Mouse (Mus musculus) MEL (cell line): ENCODE measurements around the gene Sik1. TPM values are rescaled to one million over a fixed set of nuclear protein-coding genes. Genes with fewer than 3 reads are reported as not detected.

Experiments
- DNase-seq: peaks from one replicate; pipeline ENCODE4 v3.0.0; 2011; ENCODE audit warnings: low read depth, low spot score
- H3K27ac ChIP-seq: 2 replicates; pipeline ENCODE4 v1.5.1; 2012; ENCODE audit warnings: low read depth, mild to moderate bottlenecking, control low read depth, low read length, moderate library complexity; ENCODE audit not compliant: control insufficient read depth
- H3K27me3 ChIP-seq, 2 experiments: fragments of 150-350 bp in 1 of 2; sonication (generic) in 1 of 2; 2 replicates each; pipeline ENCODE4 v1.6.1; 2012; ENCODE audit warnings: low read length in 2 of 2, mild to moderate bottlenecking in 2 of 2, improper control_type of control experiment in 1 of 2, moderate library complexity in 1 of 2; ENCODE audit not compliant: insufficient read depth in 2 of 2, control insufficient read depth in 1 of 2
- H3K36me3 ChIP-seq, 2 experiments: 2 replicates each; pipeline ENCODE4 v1.6.1; 2012 to 2014; ENCODE audit warnings: low read length in 2 of 2, improper control_type of control experiment in 1 of 2, inconsistent platforms in 1 of 2, mild to moderate bottlenecking in 1 of 2; ENCODE audit not compliant: insufficient read depth in 2 of 2, control insufficient read depth in 1 of 2
- H3K4me1 ChIP-seq, 2 experiments: fragments of 150-350 bp in 1 of 2; sonication (generic) in 1 of 2; 2 replicates each; pipeline ENCODE4 v1.6.1; 2012; ENCODE audit warnings: low read length in 2 of 2, improper control_type of control experiment in 1 of 2, mild to moderate bottlenecking in 1 of 2; ENCODE audit not compliant: insufficient read depth in 2 of 2, control insufficient read depth in 1 of 2
- H3K4me3 ChIP-seq, 2 experiments: fragments of 150-350 bp in 1 of 2; sonication (generic) in 1 of 2; 2 replicates each; pipeline ENCODE4 v1.5.1; 2012; ENCODE audit warnings: low read depth in 2 of 2, low read length in 2 of 2, mild to moderate bottlenecking in 2 of 2, moderate library complexity in 2 of 2, control low read depth in 1 of 2, improper control_type of control experiment in 1 of 2; ENCODE audit not compliant: control insufficient read depth in 1 of 2, insufficient read depth in 1 of 2
- H3K79me2 ChIP-seq: 2 replicates; pipeline ENCODE4 v1.6.1; 2012; ENCODE audit warnings: mild to moderate bottlenecking, low read length, moderate library complexity; ENCODE audit not compliant: control insufficient read depth, poor library complexity, insufficient read depth
- H3K9ac ChIP-seq: 2 replicates; pipeline ENCODE4 v1.6.1; 2012; ENCODE audit warnings: low read depth, mild to moderate bottlenecking, control low read depth, low read length, moderate library complexity; ENCODE audit not compliant: control insufficient read depth, poor library complexity, severe bottlenecking
- H3K9me3 ChIP-seq: fragments of 150-350 bp; sonication (generic); replicated peaks from 2 replicates; pipeline ENCODE4 v1.6.1; 2012; ENCODE audit warnings: mild to moderate bottlenecking, low read length, improper control_type of control experiment, moderate library complexity; ENCODE audit not compliant: insufficient read depth
- CHD2 ChIP-seq: IDR thresholded peaks from 2 replicates; pipeline ENCODE4 v1.6.1; 2011; ENCODE audit warnings: low read length, improper control_type of control experiment
- CTCF ChIP-seq, 3 experiments: IDR thresholded peaks in 2 of 3; conservative IDR thresholded peaks in 1 of 3; 2 replicates each; pipeline ENCODE4 v1.5.1; 2011 to 2012; ENCODE audit warnings: low read length in 3 of 3, low read depth in 2 of 3, mild to moderate bottlenecking in 2 of 3, improper control_type of control experiment in 1 of 3, inconsistent platforms in 1 of 3, mixed read lengths in 1 of 3, moderate library complexity in 1 of 3; ENCODE audit not compliant: control insufficient read depth in 1 of 3, insufficient read depth in 1 of 3, poor library complexity in 1 of 3, severe bottlenecking in 1 of 3
- ELF1 ChIP-seq: IDR thresholded peaks from 2 replicates; pipeline ENCODE4 v1.6.1; 2014; ENCODE audit warnings: low read depth, mild to moderate bottlenecking, inconsistent platforms, low read length, improper control_type of control experiment, moderate library complexity
- ETS1 ChIP-seq: IDR thresholded peaks from 2 replicates; pipeline ENCODE4 v1.6.1; 2012; ENCODE audit warnings: low read depth, mild to moderate bottlenecking, inconsistent platforms, low read length, improper control_type of control experiment, moderate library complexity
- HCFC1 ChIP-seq: IDR thresholded peaks from 2 replicates; pipeline ENCODE4 v1.6.1; 2012; ENCODE audit warnings: low read depth, mild to moderate bottlenecking, inconsistent platforms, low read length, improper control_type of control experiment, moderate library complexity
- MAFK ChIP-seq: IDR thresholded peaks from 2 replicates; pipeline ENCODE4 v1.6.1; 2011; ENCODE audit warnings: low read depth, mild to moderate bottlenecking, low read length, improper control_type of control experiment, borderline replicate concordance
- MAX ChIP-seq: IDR thresholded peaks from 2 replicates; pipeline ENCODE4 v1.6.1; 2011; ENCODE audit warnings: low read length, improper control_type of control experiment
- MEF2A ChIP-seq: IDR thresholded peaks from 2 replicates; pipeline ENCODE4 v1.6.1; 2014; ENCODE audit warnings: low read depth, mild to moderate bottlenecking, inconsistent platforms, low read length, improper control_type of control experiment; ENCODE audit not compliant: poor library complexity, insufficient replicate concordance, severe bottlenecking; ENCODE audit errors: extremely low read depth
- NELFE ChIP-seq: IDR thresholded peaks from 2 replicates; pipeline ENCODE4 v1.6.1; 2011; ENCODE audit warnings: low read depth, low read length, improper control_type of control experiment
- POLR2AphosphoS2 ChIP-seq: IDR thresholded peaks from 2 replicates; pipeline ENCODE4 v1.6.1; 2011; ENCODE audit warnings: low read length, improper control_type of control experiment
- SIN3A ChIP-seq: IDR thresholded peaks from 2 replicates; pipeline ENCODE4 v1.6.1; 2012; ENCODE audit warnings: low read length, improper control_type of control experiment, inconsistent platforms
- SMC3 ChIP-seq: IDR thresholded peaks from 2 replicates; pipeline ENCODE4 v1.6.1; 2011; ENCODE audit warnings: low read depth, low read length, improper control_type of control experiment
- TBP ChIP-seq: IDR thresholded peaks from 2 replicates; pipeline ENCODE4 v1.8.0; 2011; ENCODE audit warnings: low read depth, low read length, improper control_type of control experiment
- TCF12 ChIP-seq: IDR thresholded peaks from 2 replicates; pipeline ENCODE4 v1.6.1; 2014; ENCODE audit warnings: low read depth, mild to moderate bottlenecking, inconsistent platforms, low read length, improper control_type of control experiment, moderate library complexity
- UBTF ChIP-seq: IDR thresholded peaks from 2 replicates; pipeline ENCODE4 v1.6.1; 2012; ENCODE audit warnings: low read depth, mild to moderate bottlenecking, inconsistent platforms, low read length, improper control_type of control experiment, moderate library complexity, borderline replicate concordance; ENCODE audit not compliant: insufficient read depth
- USF1 ChIP-seq: IDR thresholded peaks from 2 replicates; pipeline ENCODE4 v1.6.1; 2014; ENCODE audit warnings: low read depth, mild to moderate bottlenecking, inconsistent platforms, low read length, improper control_type of control experiment, moderate library complexity
- ZC3H11A ChIP-seq: IDR thresholded peaks from 2 replicates; pipeline ENCODE4 v1.6.1; 2012; ENCODE audit warnings: low read depth, mild to moderate bottlenecking, inconsistent platforms, low read length, improper control_type of control experiment
- ZKSCAN1 ChIP-seq: IDR thresholded peaks from 2 replicates; pipeline ENCODE4 v1.6.1; 2012; ENCODE audit warnings: low read depth, mild to moderate bottlenecking, inconsistent platforms, low read length, improper control_type of control experiment, moderate library complexity
- ZNF384 ChIP-seq: IDR thresholded peaks from 2 replicates; pipeline ENCODE4 v1.6.1; 2012; ENCODE audit warnings: low read depth, mild to moderate bottlenecking, inconsistent platforms, low read length, improper control_type of control experiment
- polyA plus RNA-seq, 2 experiments: library from polyadenylated mRNA; stranded (reverse) in 1 of 2; unstranded in 1 of 2; fragments of >175 nt in 1 of 2; fragments of >200 nt in 1 of 2; gene quantifications; 2 replicates each; pipeline versions ENCODE4 v1.2.1 to v1.2.4; 2012; ENCODE audit warnings: low replicate concordance in 2 of 2, low read depth in 1 of 2; ENCODE audit not compliant: insufficient read length in 2 of 2, insufficient read depth in 1 of 2, missing spikeins in 1 of 2
- total RNA-seq: library from RNA; depleted of rRNA; stranded (reverse); fragments of 300-350 nt; gene quantifications from 2 replicates; pipeline ENCODE4 v1.2.3, GENCODE M21; 2012

The Sik1 gene
- total and polyA plus RNA-seq, 3 experiments = 5.5 to 10.4 TPM; not detected in 1

GRCm38 (mm10) chr17:31876775-31877174 lies 21.2 kb upstream of the Sik1 start:
- no peaks in the 10 kb centered on the region; a peak in 3 of 4 replicates for H3K27me3 ChIP-seq
- no peaks in the 10 kb centered on the region for H3K36me3 ChIP-seq
- no peaks in the 10 kb centered on the region for H3K79me2 ChIP-seq
- H3K9me3 ChIP-seq = no peaks in the 10 kb centered on the region
- no peaks in the 10 kb centered on the region for H3K4me1 ChIP-seq
- no peak overlapping the region for H3K9ac ChIP-seq
- H3K27ac ChIP-seq = no peak overlapping the region
- no peak overlapping the region for H3K4me3 ChIP-seq
- TF ChIP-seq MAFK (no peak), MEF2A (no peak), POLR2AphosphoS2 (no peak), NELFE (no peak), ZNF384 (no peak), ETS1 (no peak), SMC3 (no peak), CTCF (IDR thresholded peaks at IDR 0.05 in 2 of 3, conservative IDR thresholded peaks at IDR 0.05 in 1 of 3; ENCODE audit: control insufficient read depth in 1 of 3, insufficient read depth in 1 of 3, low read depth in 2 of 3, low read length in 3 of 3, poor library complexity in 1 of 3, severe bottlenecking in 1 of 3) (no peak), TCF12 (no peak), CHD2 (no peak), HCFC1 (no peak), TBP (no peak), UBTF (no peak), ZKSCAN1 (no peak), ELF1 (no peak)
- DNase-seq = no peak

- Histone ChIP-seq H3K79me2 (no peaks in the 10 kb centered on the region), H3K9me3 (no peaks in the 10 kb centered on the region), H3K27me3 (no peaks in the 10 kb centered on the region; a peak in 2 of 4 replicates), H3K4me1 (peaks cover 0 to 4% of the 10 kb centered on the region in 2 experiments; a peak in 1 of 4 replicates), H3K9ac (no peak overlapping the region), H3K27ac (no peak overlapping the region), H3K4me3 (no peak overlapping the region), H3K36me3 (no peaks in the 10 kb centered on the region; a peak in 1 of 4 replicates)
- DNase-seq = no peak
- TF ChIP-seq ELF1 (no peak), USF1 (no peak), SIN3A (no peak), MAX (no peak), ZC3H11A (no peak)
Observed at GRCm38 (mm10) chr17:31875326-31875930, 19.8 kb upstream of the Sik1 start.
